Mouse (Mus musculus) heart, embryonic 16.5 days (tissue): ENCODE results near the gene Dclk2. TPM values are rescaled to one million over a fixed set of nuclear protein-coding genes. Genes with fewer than 3 reads are reported as not detected.

Experiments
- ATAC-seq: fragments of 200-750 bp; cut with Nextera tagmentation; replicated peaks from 2 replicates; pipeline ENCODE4 v1.8.0; 2017; ENCODE audit warnings: moderate number of reproducible peaks; ENCODE audit not compliant: insufficient read depth, low FRiP score; ENCODE audit errors: extremely low read depth
- H3K27ac ChIP-seq: fragments of 300-500 bp; sonication (generic); 2 replicates; pipeline ENCODE4 v1.5.1; 2014; ENCODE audit warnings: mild to moderate bottlenecking, low read length, control low read depth, moderate library complexity
- H3K27me3 ChIP-seq: fragments of 300-500 bp; sonication (generic); 2 replicates; pipeline ENCODE4 v1.6.1; 2014; ENCODE audit warnings: low read length, mixed read lengths; ENCODE audit not compliant: control insufficient read depth, insufficient read depth
- H3K36me3 ChIP-seq: fragments of 300-500 bp; sonication (generic); 2 replicates; pipeline ENCODE4 v1.6.1; 2014; ENCODE audit not compliant: control insufficient read depth, insufficient read depth
- H3K4me1 ChIP-seq: fragments of 300-500 bp; sonication (generic); 2 replicates; pipeline ENCODE4 v1.6.1; 2014; ENCODE audit warnings: low read length, mixed read lengths; ENCODE audit not compliant: control insufficient read depth, insufficient read depth
- H3K4me2 ChIP-seq: fragments of 300-500 bp; sonication (generic); 2 replicates; pipeline ENCODE4 v1.6.1; 2014; ENCODE audit warnings: low read depth, mild to moderate bottlenecking, control low read depth, low read length
- H3K4me3 ChIP-seq: fragments of 300-500 bp; sonication (generic); 2 replicates; pipeline ENCODE4 v1.5.1; 2014; ENCODE audit warnings: mild to moderate bottlenecking, control low read depth, low read length
- H3K9ac ChIP-seq: fragments of 300-500 bp; sonication (generic); 2 replicates; pipeline ENCODE4 v1.6.1; 2014; ENCODE audit warnings: low read length, control low read depth
- H3K9me3 ChIP-seq: fragments of 300-500 bp; sonication (generic); replicated peaks from 2 replicates; pipeline ENCODE4 v1.6.1; 2016; ENCODE audit warnings: low read length; ENCODE audit not compliant: control insufficient read depth
- WGBS: fragments of 180-500 bp; shearing (Covaris S2); extraction: QIAGEN DNeasy Blood & Tissue Kit; methylation state at CpG from one replicate; pipeline ENCODE4 v1.1.7; 2014; 5-methylcytosine and 5-hydroxymethylcytosine counted together
- polyA plus RNA-seq: library from polyadenylated mRNA; unstranded; fragments of >200 nt; fragmentation: Nextera tagmentation; extraction: Ambion mirVana; gene quantifications from 2 replicates; pipeline ENCODE4 v1.2.1, GENCODE M21; 2015

Dclk2 gene
- polyA plus RNA-seq, 1 experiment from 2014 or later: 4.5 TPM

DNA sequence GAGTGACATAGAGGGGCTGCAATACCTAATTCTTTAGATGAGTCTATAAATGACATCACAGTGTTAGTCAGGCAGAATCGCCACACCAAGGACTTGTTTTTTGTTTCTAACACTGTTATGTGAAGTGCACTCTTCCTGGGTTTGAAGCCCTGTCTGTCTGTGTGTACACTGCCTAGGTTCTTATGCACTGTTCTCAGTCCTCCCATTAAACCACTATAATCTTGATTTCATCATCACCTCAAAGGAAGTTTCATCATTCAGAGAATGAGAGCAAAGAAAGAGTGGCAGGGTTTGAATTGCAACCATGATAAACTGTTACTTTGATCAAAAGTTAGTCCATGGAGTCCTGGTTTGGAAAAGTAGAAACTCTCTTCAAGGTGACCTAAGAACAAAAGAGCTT, 164.1 kb downstream of the Dclk2 start:
- Histone ChIP-seq H3K4me2 (no peak overlapping the region), H3K9me3 (no peaks in the 10 kb centered on the region), H3K9ac (no peak overlapping the region), H3K27ac (no peak overlapping the region), H3K4me3 (no peak overlapping the region), H3K36me3 (no peaks in the 10 kb centered on the region), H3K27me3 (no peaks in the 10 kb centered on the region), H3K4me1 (no peaks in the 10 kb centered on the region)
- 85% methylated on average over 1 of the region's 1 CpGs for WGBS
- no peak for ATAC-seq

DNA sequence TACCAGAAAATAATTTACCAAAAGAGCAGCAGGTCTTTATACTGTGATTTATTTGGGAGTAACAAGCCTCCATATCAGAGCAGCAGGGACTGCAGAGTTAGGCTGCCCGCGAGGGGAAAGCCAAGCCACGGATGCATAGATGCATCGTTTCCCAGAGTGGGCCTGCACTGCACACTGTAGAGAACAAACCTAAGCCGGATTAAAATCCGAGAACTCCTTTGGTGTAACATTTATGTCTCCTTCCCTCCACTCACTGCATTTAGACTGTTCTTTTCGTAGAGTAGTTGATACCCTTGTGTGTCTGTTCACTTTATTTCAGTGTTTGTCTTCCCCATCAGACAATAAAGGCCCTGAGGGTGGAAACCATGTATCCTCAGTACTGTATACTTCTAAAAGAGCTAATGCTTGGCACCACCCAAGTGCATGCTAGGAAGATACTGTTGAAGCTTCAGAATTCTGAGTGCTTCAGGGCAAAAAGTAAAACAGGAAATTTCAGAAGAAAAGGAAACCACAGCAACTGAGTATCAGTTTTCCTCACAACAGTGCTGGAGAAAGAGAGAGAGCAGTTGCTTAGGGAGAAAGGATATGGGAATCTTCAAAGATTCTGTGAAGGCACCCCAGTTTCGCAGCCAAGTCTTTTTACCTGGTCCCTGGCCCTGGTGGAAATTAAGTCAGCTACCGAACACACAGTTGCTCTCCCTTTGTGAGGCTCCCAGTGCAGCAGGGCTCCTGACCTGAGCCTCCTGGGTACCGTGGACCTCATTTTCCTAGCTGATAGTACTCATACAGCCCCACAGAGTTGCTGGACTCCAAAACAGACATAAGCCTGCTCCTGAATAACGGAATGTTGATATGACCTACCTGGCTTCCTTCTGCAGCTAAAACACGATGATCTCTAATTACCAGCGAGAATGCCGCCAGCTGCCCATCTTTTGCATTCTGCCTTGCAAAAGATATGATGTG, 165.8 kb downstream of the Dclk2 start:
- no peak overlapping the region for H3K27ac ChIP-seq
- no peak overlapping the region for H3K9ac ChIP-seq
- H3K4me1 ChIP-seq: no peaks in the 10 kb centered on the region
- H3K4me2 ChIP-seq: no peak overlapping the region
- H3K36me3 ChIP-seq: no peaks in the 10 kb centered on the region
- H3K27me3 ChIP-seq: no peaks in the 10 kb centered on the region
- ATAC-seq: no peak
- H3K9me3 ChIP-seq: no peaks in the 10 kb centered on the region
- WGBS: 77% methylated on average over 14 of the region's 14 CpGs
- H3K4me3 ChIP-seq: no peak overlapping the region

DNA sequence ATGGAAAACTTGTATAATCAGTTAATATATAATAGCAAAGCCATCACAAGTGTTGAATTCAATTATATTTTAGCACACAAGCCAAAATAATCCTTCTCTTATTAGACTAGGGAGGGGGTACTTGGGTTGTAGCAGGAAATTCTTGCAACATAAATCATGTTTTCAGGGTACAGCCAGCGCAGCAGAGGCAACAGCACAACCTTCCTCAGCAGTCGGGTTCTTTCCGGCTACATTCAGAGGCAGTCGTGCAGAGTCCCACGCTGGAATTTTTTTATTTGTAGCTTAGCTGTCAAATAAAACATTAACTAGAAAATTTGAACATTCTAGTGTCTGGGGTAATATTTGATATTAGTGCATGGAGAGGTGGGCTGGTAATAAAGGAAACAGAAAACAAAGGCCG, 166.5 kb downstream of the Dclk2 start:
- WGBS: 60% methylated on average over 6 of the region's 6 CpGs
- H3K27ac ChIP-seq: no peak overlapping the region
- ATAC-seq: no peak
- no peaks in the 10 kb centered on the region for H3K4me1 ChIP-seq
- H3K36me3 ChIP-seq: no peaks in the 10 kb centered on the region
- H3K27me3 ChIP-seq: no peaks in the 10 kb centered on the region
- H3K9ac ChIP-seq: no peak overlapping the region
- no peaks in the 10 kb centered on the region for H3K9me3 ChIP-seq
- no peak overlapping the region for H3K4me2 ChIP-seq
- no peak overlapping the region for H3K4me3 ChIP-seq

GRCm38 (mm10) chr3:86750652-86751051, 170.0 kb downstream of the Dclk2 start:
- Histone ChIP-seq H3K4me1 (no peaks in the 10 kb centered on the region), H3K27ac (no peak overlapping the region), H3K4me3 (no peak overlapping the region), H3K9ac (no peak overlapping the region), H3K27me3 (no peaks in the 10 kb centered on the region), H3K4me2 (no peak overlapping the region), H3K9me3 (no peaks in the 10 kb centered on the region), H3K36me3 (no peaks in the 10 kb centered on the region)
- ATAC-seq: no peak
- 56% methylated on average over 7 of the region's 7 CpGs for WGBS

DNA sequence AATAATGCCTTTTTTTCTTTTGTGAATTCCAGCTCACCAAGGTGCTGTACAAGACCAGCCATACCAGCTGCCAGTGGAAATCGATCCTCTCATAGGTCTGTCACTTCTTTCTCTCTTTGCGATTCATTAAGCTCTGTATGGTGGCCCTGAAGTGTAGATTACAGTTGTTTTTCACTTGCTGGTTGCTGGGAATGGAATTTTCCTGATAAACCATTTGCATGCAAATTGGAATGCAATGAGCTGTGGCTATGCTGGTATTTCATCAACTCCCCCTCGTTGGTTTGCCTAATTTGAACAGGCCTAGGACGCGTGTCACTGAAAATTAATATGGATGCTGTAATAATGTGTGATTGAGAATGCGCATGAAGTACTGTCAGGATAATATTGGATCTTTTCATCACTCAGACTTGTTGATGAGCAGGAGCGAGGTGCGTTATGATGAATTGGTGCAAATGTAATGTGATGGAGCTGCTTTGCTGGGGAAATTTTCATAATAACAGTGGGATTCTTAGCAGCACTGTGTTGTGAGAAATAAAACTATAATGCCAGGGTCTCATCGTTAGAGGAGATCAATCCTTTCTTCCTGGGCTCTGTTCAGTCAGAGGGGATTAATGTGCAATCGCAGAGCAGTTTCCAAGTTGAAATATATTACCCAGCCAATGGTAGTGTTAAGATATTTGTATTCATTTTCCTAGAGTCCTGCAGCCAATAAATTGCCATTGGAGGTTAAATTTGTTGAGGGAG, 174.7 kb downstream of the Dclk2 start:
- Histone ChIP-seq H3K4me3 (no peak overlapping the region), H3K9ac (no peak overlapping the region), H3K27me3 (no peaks in the 10 kb centered on the region), H3K4me1 (no peaks in the 10 kb centered on the region), H3K4me2 (no peak overlapping the region), H3K9me3 (no peaks in the 10 kb centered on the region), H3K36me3 (no peaks in the 10 kb centered on the region), H3K27ac (no peak overlapping the region)
- WGBS: 71% methylated on average over 10 of the region's 10 CpGs
- no peak for ATAC-seq

GRCm38 (mm10) chr3:86745348-86745747, 175.3 kb downstream of the Dclk2 start:
- Histone ChIP-seq H3K4me2 (no peak overlapping the region), H3K27me3 (no peaks in the 10 kb centered on the region), H3K4me1 (no peaks in the 10 kb centered on the region), H3K9ac (no peak overlapping the region), H3K27ac (no peak overlapping the region), H3K36me3 (no peaks in the 10 kb centered on the region), H3K9me3 (no peaks in the 10 kb centered on the region), H3K4me3 (no peak overlapping the region)
- WGBS: 84% methylated on average over 4 of the region's 4 CpGs
- ATAC-seq: no peak

DNA sequence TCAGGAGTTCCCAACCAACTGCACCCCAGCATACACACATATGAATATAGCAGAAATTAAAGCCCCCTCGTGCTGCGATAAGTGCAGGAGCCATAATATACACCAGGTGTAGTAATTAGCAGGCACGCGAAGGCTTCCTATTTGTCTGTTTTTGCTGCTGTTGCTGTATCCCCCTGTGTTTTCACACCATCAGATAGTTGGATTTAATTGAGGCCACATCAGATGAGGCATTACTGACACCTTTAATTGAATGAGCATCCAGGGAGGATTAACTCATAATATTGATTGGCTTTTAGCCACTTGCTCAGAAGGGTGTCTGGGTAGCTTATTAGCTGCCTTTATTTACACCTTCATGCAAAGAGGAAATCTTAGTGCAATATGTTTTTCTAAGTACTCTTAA, 180.9 kb downstream of the Dclk2 start:
- Histone ChIP-seq H3K4me3 (no peak overlapping the region), H3K9me3 (no peaks in the 10 kb centered on the region), H3K36me3 (no peaks in the 10 kb centered on the region), H3K27ac (no peak overlapping the region), H3K4me2 (no peak overlapping the region), H3K4me1 (no peaks in the 10 kb centered on the region), H3K9ac (no peak overlapping the region), H3K27me3 (no peaks in the 10 kb centered on the region)
- ATAC-seq: no peak
- WGBS: 91% methylated on average over 4 of the region's 4 CpGs

DNA sequence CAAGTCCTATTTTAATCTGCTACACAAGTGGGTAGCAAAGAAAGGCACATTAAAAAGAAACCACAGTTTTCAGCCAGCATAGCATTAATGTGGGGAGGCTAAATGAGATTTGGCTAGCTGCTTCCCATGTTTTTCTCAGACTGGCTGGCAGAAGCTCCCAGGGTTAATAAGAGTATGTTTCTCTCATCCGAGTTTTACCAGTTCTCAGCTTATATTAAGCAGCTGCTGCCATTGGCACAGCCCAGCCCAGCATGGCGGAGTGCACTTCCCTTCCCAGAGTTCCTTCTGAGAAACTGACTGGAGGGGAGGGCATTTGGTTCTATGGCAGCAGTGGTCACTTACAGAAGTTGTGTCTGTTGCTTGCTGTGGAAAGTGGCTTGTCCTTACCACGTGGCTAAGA, 181.8 kb downstream of the Dclk2 start:
- Histone ChIP-seq H3K27me3 (no peaks in the 10 kb centered on the region), H3K4me1 (no peaks in the 10 kb centered on the region), H3K36me3 (no peaks in the 10 kb centered on the region), H3K9me3 (no peaks in the 10 kb centered on the region), H3K4me2 (no peak overlapping the region), H3K27ac (no peak overlapping the region), H3K4me3 (no peak overlapping the region), H3K9ac (no peak overlapping the region)
- WGBS: 85% methylated on average over 3 of the region's 3 CpGs
- ATAC-seq: no peak
